Mouse (Mus musculus): ENCODE measurements around the gene Kcnh8. TPM values are rescaled to one million over a fixed set of nuclear protein-coding genes. Genes with fewer than 3 reads are reported as not detected.

The Kcnh8 gene
- polyA plus RNA-seq (2012; rRNA removed) (0.04 and 0.08 TPM in 2 replicates), polyA plus RNA-seq (2014; fragmentation: Nextera tagmentation; extraction: Ambion mirVana) (0.04 TPM in 1 of 2 replicates, not detected in the other)

GRCm38 (mm10) chr17:52602093-52602780, at the start of gene Kcnh8:
TSS of gene Kcnh8 (plus strand) at chr17:52602709.
- no peak within 1 kb of the TSS for H3K4me2 ChIP-seq (replicated peaks; ENCODE audit: low read depth, low read length, severe bottlenecking)
- H3K27ac ChIP-seq (replicated peaks; ENCODE audit: low read depth, low read length): no peak within 1 kb of the TSS
- TF ChIP-seq POLR2A (IDR thresholded peaks at IDR 0.05; ENCODE audit: borderline replicate concordance, extremely low read depth, insufficient read depth, insufficient read length): no peak
- H3K4me3 ChIP-seq (replicated peaks; ENCODE audit: low read length): no peak within 1 kb of the TSS
- ATAC-seq (ENCODE audit: low FRiP score, low read depth) (no peak), DNase-seq (ENCODE audit: low spot score) (no peak)
- no peaks in the 10 kb centered on the region for H3K36me3 ChIP-seq (ENCODE audit: control insufficient read depth, insufficient read depth, low read length)
- no peaks in the 10 kb centered on the region for H3K4me1 ChIP-seq (ENCODE audit: control insufficient read depth, insufficient read depth, low read length)
- WGBS: 2% methylated on average over 30 of the region's 40 CpGs
- H3K9ac ChIP-seq (ENCODE audit: low read depth, low read length, severe bottlenecking): no peak within 1 kb of the TSS
- no peaks in the 10 kb centered on the region for H3K9me3 ChIP-seq (ENCODE audit: control insufficient read depth, low read length)
- peaks cover 37% of the 10 kb centered on the region for H3K27me3 ChIP-seq (ENCODE audit: control insufficient read depth, insufficient read depth, low read length)

GRCm38 (mm10) chr17:52559961-52560720, 42.4 kb upstream of the Kcnh8 start:
- Histone ChIP-seq H3K27me3 (ENCODE audit: control insufficient read depth, insufficient read depth, low read length) (no peaks in the 10 kb centered on the region), H3K36me3 (ENCODE audit: control insufficient read depth, insufficient read depth, low read length) (no peaks in the 10 kb centered on the region), H3K4me3 (replicated peaks; ENCODE audit: low read length) (no peak overlapping the region), H3K4me2 (replicated peaks; ENCODE audit: low read depth, low read length, severe bottlenecking) (no peak overlapping the region), H3K4me1 (ENCODE audit: control insufficient read depth, insufficient read depth, low read length) (no peaks in the 10 kb centered on the region), H3K9me3 (ENCODE audit: control insufficient read depth, low read length) (no peaks in the 10 kb centered on the region), H3K27ac (replicated peaks; ENCODE audit: low read depth, low read length) (no peak overlapping the region), H3K9ac (ENCODE audit: low read depth, low read length, severe bottlenecking) (no peak overlapping the region)
- ATAC-seq (ENCODE audit: low FRiP score, low read depth) (peak; percentile 53), DNase-seq (ENCODE audit: low spot score) (peak; percentile 62)
- 31% methylated on average over 13 of the region's 13 CpGs for WGBS
- no peak for TF ChIP-seq POLR2A (IDR thresholded peaks at IDR 0.05; ENCODE audit: borderline replicate concordance, extremely low read depth, insufficient read depth, insufficient read length)

GRCm38 (mm10) chr17:52565467-52566155, 36.9 kb upstream of the Kcnh8 start:
- Histone ChIP-seq H3K4me3 (replicated peaks; ENCODE audit: low read length) (no peak overlapping the region), H3K4me1 (ENCODE audit: control insufficient read depth, insufficient read depth, low read length) (no peaks in the 10 kb centered on the region), H3K27ac (replicated peaks; ENCODE audit: low read depth, low read length) (no peak overlapping the region), H3K36me3 (ENCODE audit: control insufficient read depth, insufficient read depth, low read length) (no peaks in the 10 kb centered on the region), H3K27me3 (ENCODE audit: control insufficient read depth, insufficient read depth, low read length) (no peaks in the 10 kb centered on the region), H3K4me2 (replicated peaks; ENCODE audit: low read depth, low read length, severe bottlenecking) (no peak overlapping the region), H3K9me3 (ENCODE audit: control insufficient read depth, low read length) (no peaks in the 10 kb centered on the region), H3K9ac (ENCODE audit: low read depth, low read length, severe bottlenecking) (no peak overlapping the region)
- DNase-seq (ENCODE audit: low spot score) (no peak), ATAC-seq (ENCODE audit: low FRiP score, low read depth) (no peak)
- no peak for TF ChIP-seq POLR2A (IDR thresholded peaks at IDR 0.05; ENCODE audit: borderline replicate concordance, extremely low read depth, insufficient read depth, insufficient read length)
- WGBS: 38% methylated on average over 4 of the region's 4 CpGs

GRCm38 (mm10) chr17:52569584-52570270, 32.8 kb upstream of the Kcnh8 start:
- Histone ChIP-seq H3K27me3 (ENCODE audit: control insufficient read depth, insufficient read depth, low read length) (no peaks in the 10 kb centered on the region), H3K4me1 (ENCODE audit: control insufficient read depth, insufficient read depth, low read length) (no peaks in the 10 kb centered on the region), H3K36me3 (ENCODE audit: control insufficient read depth, insufficient read depth, low read length) (no peaks in the 10 kb centered on the region), H3K27ac (replicated peaks; ENCODE audit: low read depth, low read length) (no peak overlapping the region), H3K4me2 (replicated peaks; ENCODE audit: low read depth, low read length, severe bottlenecking) (no peak overlapping the region), H3K4me3 (replicated peaks; ENCODE audit: low read length) (no peak overlapping the region), H3K9ac (ENCODE audit: low read depth, low read length, severe bottlenecking) (no peak overlapping the region), H3K9me3 (ENCODE audit: control insufficient read depth, low read length) (no peaks in the 10 kb centered on the region)
- no peak for ATAC-seq (ENCODE audit: low FRiP score, low read depth)
- no peak for DNase-seq (ENCODE audit: low spot score)
- no peak for TF ChIP-seq POLR2A (IDR thresholded peaks at IDR 0.05; ENCODE audit: borderline replicate concordance, extremely low read depth, insufficient read depth, insufficient read length)
- 77% methylated on average over 4 of the region's 4 CpGs for WGBS

GRCm38 (mm10) chr17:52572229-52572628, 30.3 kb upstream of the Kcnh8 start:
- Histone ChIP-seq H3K9ac (ENCODE audit: low read depth, low read length, severe bottlenecking) (no peak overlapping the region), H3K27ac (replicated peaks; ENCODE audit: low read depth, low read length) (no peak overlapping the region), H3K36me3 (ENCODE audit: control insufficient read depth, insufficient read depth, low read length) (no peaks in the 10 kb centered on the region), H3K9me3 (ENCODE audit: control insufficient read depth, low read length) (no peaks in the 10 kb centered on the region), H3K4me1 (ENCODE audit: control insufficient read depth, insufficient read depth, low read length) (no peaks in the 10 kb centered on the region), H3K27me3 (ENCODE audit: control insufficient read depth, insufficient read depth, low read length) (no peaks in the 10 kb centered on the region), H3K4me3 (replicated peaks; ENCODE audit: low read length) (no peak overlapping the region), H3K4me2 (replicated peaks; ENCODE audit: low read depth, low read length, severe bottlenecking) (no peak overlapping the region)
- TF ChIP-seq POLR2A (IDR thresholded peaks at IDR 0.05; ENCODE audit: borderline replicate concordance, extremely low read depth, insufficient read depth, insufficient read length): no peak
- WGBS: 87% methylated on average over 4 of the region's 4 CpGs
- DNase-seq (ENCODE audit: low spot score) (no peak), ATAC-seq (ENCODE audit: low FRiP score, low read depth) (no peak)

Data from limb, embryonic 14.5 days (tissue).